Mouse (Mus musculus) bone marrow, adult 2 months (tissue): ENCODE measurements around the gene Orc4. TPM values are rescaled to one million over a fixed set of nuclear protein-coding genes. Genes with fewer than 3 reads are reported as not detected.
"Not testable (repeated sequence)": the region's sequence is repeated elsewhere in the genome, so short reads cannot be mapped to it uniquely, and the experiment has no call there.

Experiments
- H3K27ac ChIP-seq: fragments of 200-500 bp; 2 replicates; pipeline ENCODE4 v1.5.1; 2012; ENCODE audit warnings: low read depth, mild to moderate bottlenecking, control low read depth, inconsistent platforms, low read length; ENCODE audit not compliant: control insufficient read depth, poor library complexity, insufficient read depth
- H3K4me1 ChIP-seq: fragments of 200-500 bp; 2 replicates; pipeline ENCODE4 v1.6.1; 2011; ENCODE audit warnings: low read length; ENCODE audit not compliant: control insufficient read depth, insufficient read depth
- H3K4me3 ChIP-seq: fragments of 200-500 bp; replicated peaks from 2 replicates; pipeline ENCODE3; 2011; ENCODE audit warnings: mild to moderate bottlenecking, low read depth, low read length, control low read depth; ENCODE audit not compliant: control insufficient read depth
- CTCF ChIP-seq: fragments of 200-500 bp; IDR thresholded peaks from 2 replicates; pipeline ENCODE4 v1.5.1; 2011; ENCODE audit warnings: low read length, control low read depth; ENCODE audit not compliant: control insufficient read depth, insufficient read depth
- POLR2A ChIP-seq: fragments of 200-500 bp; IDR thresholded peaks from 2 replicates; pipeline ENCODE4 v1.6.1; 2011; ENCODE audit warnings: low read depth, mild to moderate bottlenecking, control low read depth, low read length, borderline replicate concordance; ENCODE audit not compliant: control insufficient read depth
- WGBS: fragments of 180-500 bp; shearing (Covaris S2); methylation state at CpG from one replicate; pipeline ENCODE4 v1.1.7; 2018; 5-methylcytosine and 5-hydroxymethylcytosine counted together
- polyA plus RNA-seq: library from polyadenylated mRNA; stranded (reverse); fragments of >200 nt; gene quantifications from 2 replicates; pipeline ENCODE4 v1.2.4, GENCODE M21; 2011; ENCODE audit warnings: low replicate concordance; ENCODE audit not compliant: missing spikeins, insufficient read depth, insufficient read length

Gene Orc4
- polyA plus RNA-seq, 1 experiment: 42.6 TPM

DNA sequence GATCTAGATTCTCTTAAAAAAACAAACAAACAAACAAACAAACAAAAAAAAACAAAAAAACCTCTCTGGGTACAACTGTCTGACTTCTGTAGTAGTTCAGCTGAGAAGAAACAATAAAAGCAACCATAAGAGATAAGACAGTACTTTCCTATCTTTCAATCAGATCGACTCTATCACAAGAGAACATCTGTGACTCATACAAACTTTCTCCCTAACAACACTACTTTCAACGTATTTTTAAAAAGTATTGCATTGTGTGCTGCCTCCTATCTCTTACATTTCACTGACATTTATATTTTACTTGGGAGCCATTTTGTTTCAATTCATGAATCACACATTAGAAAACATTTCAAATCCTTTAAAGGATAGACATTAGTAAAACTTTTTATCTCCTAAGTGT, 15.0 kb downstream of the Orc4 start:
- TF ChIP-seq POLR2A: no peak
- TF ChIP-seq CTCF: no peak
- H3K4me3 ChIP-seq: no peak overlapping the region
- WGBS: 65% methylated on average over 2 of the region's 2 CpGs
- no peaks in the 10 kb centered on the region for H3K4me1 ChIP-seq
- no peak overlapping the region for H3K27ac ChIP-seq

DNA sequence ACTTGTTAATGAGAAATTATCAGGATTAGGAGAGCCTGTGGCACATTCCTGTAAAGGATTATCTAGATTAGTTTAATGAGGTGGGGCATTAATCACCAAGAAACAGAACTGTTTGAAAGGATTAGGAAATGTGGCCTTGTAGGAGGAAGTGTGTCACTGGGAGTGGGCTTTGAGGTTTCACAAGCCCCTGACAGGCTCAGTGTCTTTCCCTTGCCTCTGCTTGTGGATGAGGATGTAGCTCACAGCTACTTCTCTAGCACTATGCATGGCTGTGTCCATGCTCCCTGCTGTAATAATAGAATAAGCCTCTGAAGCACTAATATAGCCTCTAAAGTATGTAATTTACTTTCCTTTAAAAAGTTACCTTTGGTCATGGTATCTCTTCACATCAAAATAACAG, 34.2 kb downstream of the Orc4 start:
- Histone ChIP-seq H3K27ac (no peak overlapping the region), H3K4me1 (no peaks in the 10 kb centered on the region; the same call in 1 of the 2 replicates), H3K4me3 (no peak overlapping the region)
- TF ChIP-seq CTCF (no peak), POLR2A (no peak)

DNA sequence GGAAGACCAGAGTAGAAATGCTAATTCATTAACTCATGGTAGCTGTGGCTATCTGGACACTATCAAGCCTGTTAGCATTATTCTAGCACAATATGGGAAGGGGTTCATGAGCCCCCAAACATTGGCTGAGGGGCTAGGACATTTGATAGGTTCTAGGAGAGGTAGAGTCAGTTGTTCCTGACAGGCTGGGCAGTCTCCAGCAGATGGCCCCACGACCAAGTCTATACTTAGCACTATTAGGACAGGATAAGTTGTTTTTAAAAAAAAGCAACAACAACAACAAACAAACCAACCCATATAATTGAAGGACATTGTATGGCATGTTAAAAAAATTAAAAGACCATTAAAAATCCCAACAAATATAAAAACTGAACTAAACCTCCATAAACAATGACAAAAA, 35.9 kb downstream of the Orc4 start:
- TF ChIP-seq CTCF: no peak
- TF ChIP-seq POLR2A: no peak
- Histone ChIP-seq H3K27ac (no peak overlapping the region), H3K4me3 (no peak overlapping the region), H3K4me1 (no peaks in the 10 kb centered on the region; the same call in 1 of the 2 replicates)
- WGBS: 46% methylated on average over 1 of the region's 1 CpGs

DNA sequence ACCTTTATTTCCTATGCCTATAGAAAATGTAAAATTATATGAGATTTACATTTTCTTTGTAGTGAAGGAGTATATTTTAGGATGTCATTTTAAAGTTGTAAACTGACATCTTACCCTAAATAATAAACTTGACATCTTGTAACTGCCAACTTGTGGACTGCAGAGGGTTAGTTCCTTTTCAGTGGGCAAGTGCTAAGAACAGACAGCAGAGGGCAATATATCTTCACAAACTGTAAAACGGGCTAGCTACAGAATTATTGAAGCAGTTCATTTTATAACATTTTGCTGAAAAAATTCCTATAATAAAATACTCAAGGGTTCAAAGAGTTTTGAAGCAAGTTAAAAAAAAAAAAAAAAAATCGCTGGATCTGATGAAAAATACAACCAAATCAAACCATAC, 41.2 kb downstream of the Orc4 start:
- Histone ChIP-seq H3K4me3 (no peak overlapping the region), H3K27ac (no peak overlapping the region), H3K4me1 (no peaks in the 10 kb centered on the region)
- TF ChIP-seq CTCF (no peak), POLR2A (no peak)
- WGBS: 34% methylated on average over 2 of the region's 2 CpGs

DNA sequence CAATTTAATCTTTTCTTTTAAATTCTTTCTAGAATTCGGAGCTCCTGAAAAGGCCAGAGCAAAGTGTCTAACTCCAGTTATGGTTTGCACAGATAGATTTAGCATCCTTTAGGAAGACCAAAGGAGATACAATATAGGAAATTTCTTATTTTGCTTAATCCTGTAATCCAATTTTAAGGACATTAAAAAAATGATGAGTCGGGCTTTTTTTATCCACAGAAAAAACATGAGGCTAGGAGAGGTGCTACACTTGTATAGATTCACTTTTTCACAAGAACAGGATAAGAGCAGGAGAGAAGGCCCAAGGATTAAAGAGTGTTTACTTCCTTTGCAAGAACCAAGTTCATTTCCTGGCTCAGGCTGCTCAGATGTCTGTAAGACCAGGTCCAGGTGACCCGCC, 54.9 kb downstream of the Orc4 start:
- Histone ChIP-seq H3K4me1 (no peaks in the 10 kb centered on the region), H3K27ac (no peak overlapping the region), H3K4me3 (no peak overlapping the region)
- TF ChIP-seq POLR2A (no peak), CTCF (no peak)
- WGBS: 89% methylated on average over 3 of the region's 3 CpGs

DNA sequence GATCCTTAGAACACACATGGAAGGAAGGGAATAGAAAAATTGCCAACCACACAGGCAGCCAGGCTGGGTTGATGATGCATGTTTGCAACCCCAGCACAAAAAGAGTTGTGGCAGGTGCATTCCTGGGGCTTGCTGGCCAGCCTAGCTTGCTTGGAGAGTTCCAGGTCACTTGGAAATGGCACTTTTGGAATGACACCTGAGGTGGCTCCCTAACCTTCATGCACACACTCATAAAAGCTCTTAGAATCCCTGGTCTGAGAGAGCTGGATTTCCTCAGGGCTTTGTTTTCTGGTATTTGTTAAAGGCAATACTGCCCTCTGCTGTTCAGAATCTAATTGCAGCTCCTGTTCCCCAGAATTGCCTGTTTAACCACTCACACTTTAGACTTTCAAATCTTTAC, 64.1 kb downstream of the Orc4 start:
- no peaks in the 10 kb centered on the region for H3K4me1 ChIP-seq
- no peak for TF ChIP-seq POLR2A
- no peak for TF ChIP-seq CTCF
- no peak overlapping the region for H3K27ac ChIP-seq
- no peak overlapping the region for H3K4me3 ChIP-seq

GRCm38 (mm10) chr2:48868199-48868913, 81.7 kb downstream of the Orc4 start:
- TF ChIP-seq CTCF (no peak), POLR2A (no peak)
- Histone ChIP-seq H3K27ac (no peak overlapping the region), H3K4me1 (no peaks in the 10 kb centered on the region), H3K4me3 (no peak overlapping the region)
- 72% methylated on average over 5 of the region's 5 CpGs for WGBS

GRCm38 (mm10) chr2:48865596-48865995, 84.5 kb downstream of the Orc4 start:
- H3K4me3 ChIP-seq, H3K27ac ChIP-seq, H3K4me1 ChIP-seq: not testable (repeated sequence)
- WGBS: 72% methylated on average over 6 of the region's 6 CpGs

Other genes with a start within 250 kb of the Orc4 start
- gene Acvr2a, start 136.2 kb downstream of the Orc4 start, polyA plus RNA-seq: 0.50 and 2.0 TPM in 2 replicates
- 10.7 and 17.4 TPM in 2 replicates for gene Mbd5, start 769 bp downstream of the Orc4 start, polyA plus RNA-seq